Mouse (Mus musculus) central nervous system, embryonic 14 days (tissue): ENCODE results near the gene Trmt11. TPM values are rescaled to one million over a fixed set of nuclear protein-coding genes. Genes with fewer than 3 reads are reported as not detected.

ENCODE experiments used
- polyA plus RNA-seq: library from polyadenylated mRNA; depleted of rRNA; stranded (reverse); fragments of >200 nt; gene quantifications from 2 replicates; pipeline ENCODE4 v1.2.3, GENCODE M21; 2012; rRNA removed

Gene Trmt11
- 8.4 and 8.5 TPM in 2 replicates for polyA plus RNA-seq

GRCm38 (mm10) chr10:30600542-30600966 lies at the start of gene Trmt11:
TSS of gene Trmt11 (minus strand) at chr10:30600749.

GRCm38 (mm10) chr10:30629513-30629912 lies 29.0 kb upstream of the Trmt11 start, which contains the start of gene Hint3:
TSS of gene Hint3 (minus strand) at chr10:30629632.

Other genes starting within 250 kb of the Trmt11 start
- gene Hint3, start 28.9 kb upstream of the Trmt11 start, polyA plus RNA-seq: 9.9 and 10.4 TPM in 2 replicates
- gene Ncoa7, start 202.6 kb upstream of the Trmt11 start, polyA plus RNA-seq: 15.3 and 17.0 TPM in 2 replicates
- gene Hey2, start 242.1 kb upstream of the Trmt11 start, polyA plus RNA-seq: 9.1 and 9.6 TPM in 2 replicates